Mouse (Mus musculus) heart, adult 11 months (tissue): Measurements from ENCODE around the gene Eef1a1.

Source experiments
- DNase-seq: peaks from one replicate; pipeline ENCODE4 v3.0.0; 2022

Gene Eef1a1

GRCm38 (mm10) chr9:78475873-78476272 is 13.1 kb downstream of the Eef1a1 start:
- no peak for DNase-seq

DNA sequence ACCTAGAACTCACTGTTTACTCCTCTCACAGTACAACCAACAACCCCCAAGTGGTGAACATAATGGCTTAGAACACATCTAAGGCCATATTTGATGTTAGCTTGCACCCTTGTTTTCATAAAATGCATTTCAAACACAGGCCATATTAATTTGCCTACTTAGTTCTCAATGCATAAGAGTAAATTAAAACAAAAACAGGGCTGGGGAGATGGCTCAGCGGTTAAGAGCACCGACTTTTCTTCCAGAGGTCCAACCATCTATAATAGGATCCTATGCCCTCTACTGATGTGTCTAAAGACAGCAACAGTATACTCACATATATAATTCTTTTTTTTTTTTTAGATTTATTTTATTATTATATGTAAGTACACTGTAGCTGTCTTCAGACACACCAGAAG is 13.6 kb downstream of the Eef1a1 start:
- DNase-seq, result peak; percentile 61

DNA sequence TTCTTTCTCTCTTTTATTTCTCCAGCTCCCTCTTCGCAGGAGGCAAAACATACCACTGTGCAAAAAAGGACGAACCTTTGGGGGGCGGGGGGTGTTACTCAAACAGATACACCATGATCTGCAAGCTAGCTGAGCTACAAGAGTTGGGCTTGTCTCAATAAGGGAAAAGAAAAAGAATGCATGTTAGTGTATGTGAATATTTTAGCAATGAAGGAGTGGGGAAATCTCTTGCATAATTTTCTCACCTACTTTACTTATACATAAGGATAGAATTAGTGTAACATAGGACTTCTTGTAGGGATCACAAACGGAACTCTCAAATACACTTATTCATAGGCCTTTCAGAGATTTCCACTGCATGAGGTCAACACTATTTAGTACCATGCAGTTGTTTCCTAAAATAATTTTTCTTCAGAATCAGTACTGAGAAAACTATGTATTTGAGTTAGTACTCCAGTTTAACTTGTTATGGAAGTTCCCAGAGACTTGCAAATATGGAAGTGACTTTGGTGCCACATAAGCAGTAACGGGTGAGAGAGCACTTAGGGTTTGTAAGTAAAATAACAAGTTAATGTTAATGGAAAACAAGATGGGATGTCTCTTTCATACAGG is 14.1 kb downstream of the Eef1a1 start:
- no peak for DNase-seq

- DNase-seq, result peak; percentile 64
Observed at GRCm38 (mm10) chr9:78474270-78474669, 14.7 kb downstream of the Eef1a1 start.

GRCm38 (mm10) chr9:78473588-78473987 is 15.4 kb downstream of the Eef1a1 start:
- peak; percentile 61 for DNase-seq

- DNase-seq, result no peak
Observed at GRCm38 (mm10) chr9:78465725-78466124, 23.2 kb downstream of the Eef1a1 start.

DNA sequence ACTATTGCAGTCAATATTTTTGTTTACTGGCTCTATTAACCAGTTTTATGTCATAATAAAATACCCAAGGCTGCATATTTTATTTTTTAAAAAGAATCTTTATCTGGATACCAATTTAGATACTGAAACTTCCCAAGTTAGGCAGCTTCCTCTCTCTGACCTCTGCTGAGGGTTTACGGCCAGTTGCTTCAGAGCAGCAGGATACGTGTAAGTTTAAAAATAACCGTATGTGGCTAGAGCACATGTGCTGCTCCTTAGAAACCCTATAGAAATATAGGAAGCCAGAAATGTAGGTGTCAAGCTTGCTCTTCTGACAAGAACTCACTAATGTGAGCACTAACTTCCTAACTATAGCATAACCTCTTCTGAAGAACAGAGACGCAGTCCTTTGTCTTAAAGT is 25.6 kb downstream of the Eef1a1 start:
- DNase-seq, result no peak

- no peak for DNase-seq
Observed at GRCm38 (mm10) chr9:78457026-78457425, 31.9 kb downstream of the Eef1a1 start.

GRCm38 (mm10) chr9:78451382-78451781 is 37.6 kb downstream of the Eef1a1 start:
- DNase-seq, result peak; percentile 95

- DNase-seq, result no peak
Observed at GRCm38 (mm10) chr9:78450404-78450803, 38.5 kb downstream of the Eef1a1 start.

DNA sequence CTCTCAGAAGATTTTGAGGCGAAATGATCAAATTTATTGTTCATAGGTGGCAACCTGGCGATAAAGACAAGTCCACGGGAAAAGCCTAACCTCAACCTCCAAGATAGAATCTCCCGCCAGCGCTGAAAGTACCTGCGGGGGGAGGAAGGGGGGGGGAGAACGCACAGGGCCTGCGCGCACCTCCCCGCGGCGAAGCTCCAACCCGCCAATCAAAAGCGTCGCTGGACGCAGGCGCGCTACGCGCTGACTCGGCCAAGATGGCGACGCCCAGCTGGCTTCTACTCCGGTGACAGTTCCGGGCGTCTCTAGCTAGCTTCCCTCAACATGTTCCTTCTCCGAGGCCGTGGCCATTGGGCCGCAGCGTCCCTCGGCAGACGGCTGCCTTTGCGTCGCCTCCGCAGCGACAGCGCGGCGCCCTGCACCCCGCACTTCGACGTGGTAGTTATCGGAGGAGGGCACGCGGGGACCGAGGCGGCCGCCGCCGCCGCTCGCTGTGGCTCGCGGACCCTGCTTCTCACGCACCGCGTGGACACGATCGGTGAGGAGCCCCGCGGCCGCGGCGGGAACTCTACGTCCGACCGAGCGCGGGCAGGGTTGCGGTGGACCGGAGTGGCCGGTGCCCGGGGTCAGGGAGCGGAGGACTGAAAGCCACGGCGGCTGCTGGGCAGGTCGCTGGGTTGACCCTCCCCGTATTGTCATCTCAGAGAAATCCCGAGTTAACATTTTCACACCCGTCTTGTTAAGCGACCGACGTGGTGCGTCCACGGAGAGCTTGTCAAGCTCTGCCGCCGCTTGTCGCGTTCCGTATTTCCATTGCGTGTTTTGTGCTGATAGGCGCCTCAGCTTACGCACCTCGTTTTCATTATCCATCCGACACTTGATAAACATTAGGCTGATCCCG is 40.7 kb downstream of the Eef1a1 start, which contains the start of the genes Mto1 and Gm17324:
Mto1 (plus strand) TSS at position 236 of the 901 bp plus-strand sequence.
Gm17324 (minus strand) TSS at position 814 of the 901 bp plus-strand sequence.
- DNase-seq, result peak; percentile 99

- DNase-seq, result no peak
Observed at GRCm38 (mm10) chr9:78447606-78447972, 41.4 kb downstream of the Eef1a1 start.

GRCm38 (mm10) chr9:78442579-78443392 is 46.2 kb downstream of the Eef1a1 start, which contains the start of gene Cgas:
TSS of gene Cgas (minus strand) at chr9:78443237.
- peak; percentile 99 for DNase-seq

DNA sequence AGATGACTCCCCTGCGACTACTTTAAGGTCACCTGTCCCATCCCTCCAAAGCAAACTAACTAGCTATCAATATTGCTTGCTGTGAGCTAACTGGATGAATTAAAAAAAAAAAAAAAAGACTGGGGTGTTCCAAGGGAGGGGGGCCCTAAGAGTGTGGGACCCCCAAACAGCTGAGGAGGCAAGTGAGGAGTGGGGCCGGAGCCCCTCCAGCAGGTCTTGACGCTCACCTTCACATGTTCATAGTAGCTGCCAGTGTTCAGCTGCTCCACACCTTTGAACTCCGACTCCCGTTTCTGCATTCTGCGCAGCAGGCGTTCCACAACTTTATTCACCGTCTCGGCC is 46.7 kb downstream of the Eef1a1 start:
- DNase-seq, result no peak

DNA sequence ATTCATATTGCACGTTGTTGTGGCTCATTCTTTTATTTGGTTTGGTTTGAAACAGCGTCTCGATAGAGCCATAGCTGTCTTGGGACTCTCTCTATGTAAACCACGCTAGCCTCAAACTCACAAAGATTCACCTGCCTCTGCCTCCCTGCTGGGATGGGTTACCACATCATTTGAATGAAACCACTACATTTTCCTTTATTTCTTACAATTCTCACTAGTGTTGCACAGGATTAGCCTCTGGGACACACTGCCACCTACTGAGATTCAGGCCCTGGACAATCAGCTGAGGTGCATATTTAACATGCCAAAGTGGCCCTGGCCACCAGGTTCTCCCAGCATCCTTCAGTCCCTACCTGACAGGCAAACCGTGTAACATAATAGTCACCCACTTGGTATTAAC is 49.5 kb downstream of the Eef1a1 start:
- DNase-seq, result no peak

DNA sequence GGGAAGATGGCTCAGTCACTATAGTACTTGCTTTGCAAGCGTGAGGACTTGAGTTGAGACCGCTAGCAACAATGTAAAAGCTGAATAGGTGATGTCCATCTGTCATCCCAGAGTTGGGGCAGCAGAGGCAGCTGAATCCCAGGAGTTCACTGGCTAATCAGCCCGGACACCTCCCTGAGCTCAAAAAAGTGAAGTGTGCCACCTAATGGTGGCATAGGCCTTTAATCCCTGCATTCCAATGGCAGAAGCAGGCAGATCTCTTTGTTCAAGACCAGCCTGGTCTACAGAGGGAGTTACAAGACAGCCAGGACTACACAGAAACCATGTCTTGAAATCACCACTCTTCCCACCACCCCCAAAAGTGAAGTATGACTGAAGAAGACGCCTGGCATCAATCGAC is 56.5 kb downstream of the Eef1a1 start:
- no peak for DNase-seq

- no peak for DNase-seq
Observed at GRCm38 (mm10) chr9:78430486-78430885, 58.5 kb downstream of the Eef1a1 start.

DNA sequence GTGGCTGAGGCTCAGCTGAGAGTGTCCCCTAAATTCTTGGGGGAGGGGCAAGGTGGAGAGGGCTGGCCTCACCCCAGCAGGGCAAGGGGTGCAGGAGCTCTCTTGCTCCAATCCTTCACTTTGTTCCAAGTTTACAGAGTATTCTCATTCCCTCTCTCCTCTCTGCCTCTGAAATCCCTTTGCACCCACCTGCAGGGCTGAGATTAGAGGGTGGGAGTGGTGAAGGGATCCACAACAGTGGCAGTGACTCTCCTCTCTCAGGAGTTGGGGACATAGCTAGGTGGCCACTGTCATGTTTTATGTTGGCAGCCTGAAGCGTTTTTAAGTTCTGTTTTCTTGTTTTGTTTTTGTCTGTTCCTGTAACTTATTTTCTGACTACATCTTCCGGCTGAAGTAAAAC is 59.4 kb downstream of the Eef1a1 start:
- DNase-seq, result peak; percentile 62

DNA sequence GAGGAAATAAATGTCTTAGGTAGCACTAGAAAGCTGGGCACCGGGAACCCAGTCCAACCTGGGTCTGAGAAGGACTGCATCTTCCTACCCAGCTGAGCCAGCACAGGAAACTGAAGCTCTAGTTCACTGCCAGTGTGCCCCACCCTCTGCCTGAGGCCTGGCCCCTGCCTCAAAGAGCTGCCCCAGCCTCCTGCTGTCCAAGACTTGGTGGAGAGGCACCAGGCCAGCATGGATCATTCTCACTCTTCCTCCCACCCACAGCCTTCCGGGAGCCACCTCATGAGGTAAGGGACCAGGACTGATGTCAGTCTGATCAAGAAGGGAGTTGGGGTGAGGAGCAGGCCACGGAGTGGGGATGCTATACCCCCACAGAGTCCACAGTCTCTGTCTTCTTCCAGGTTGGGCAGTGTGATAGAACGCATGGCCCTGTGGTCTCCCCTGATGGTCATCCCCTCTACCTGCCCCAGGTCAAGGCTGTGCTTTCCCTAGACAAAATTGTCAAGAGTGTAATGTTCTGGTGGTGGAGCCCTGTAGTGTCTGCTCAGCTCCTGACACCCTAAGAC is 60.0 kb downstream of the Eef1a1 start:
- peak; percentile 80 for DNase-seq
